Mouse (Mus musculus): ENCODE results near the gene 2410004P03Rik.
A peak's percentile ranks its signal among the peaks of the same experiment; 100 is the strongest.

Gene 2410004P03Rik

GRCm38 (mm10) chr12:17018468-17018867 lies 6.9 kb upstream of the 2410004P03Rik start:
- peak; percentile 18 for DNase-seq

GRCm38 (mm10) chr12:17015711-17016110 lies 4.2 kb upstream of the 2410004P03Rik start:
- no peak for DNase-seq

- DNase-seq = no peak
These were observed 756 bp upstream of the 2410004P03Rik start for GRCm38 (mm10) chr12:17012067-17012899.

- no peak for DNase-seq
These were observed 2.1 kb downstream of the 2410004P03Rik start for GRCm38 (mm10) chr12:17009466-17009865.

- DNase-seq = no peak
These were observed 10.3 kb downstream of the 2410004P03Rik start for GRCm38 (mm10) chr12:17001211-17001610.

- no peak for DNase-seq
These were observed 10.9 kb downstream of the 2410004P03Rik start for GRCm38 (mm10) chr12:17000628-17001027.

GRCm38 (mm10) chr12:16999739-17000497 lies 11.6 kb downstream of the 2410004P03Rik start, which contains the start of gene Pqlc3:
Gene Pqlc3 (minus strand): TSS chr12:17000408.
- peak; percentile 18 for DNase-seq

- no peak for DNase-seq
These were observed 12.4 kb downstream of the 2410004P03Rik start for GRCm38 (mm10) chr12:16999146-16999545.

GRCm38 (mm10) chr12:16996886-16997462 lies 14.6 kb downstream of the 2410004P03Rik start:
- DNase-seq = no peak

- DNase-seq = no peak
These were observed 15.2 kb downstream of the 2410004P03Rik start for GRCm38 (mm10) chr12:16996281-16996680.

GRCm38 (mm10) chr12:16994291-16994690 lies 17.2 kb downstream of the 2410004P03Rik start:
- no peak for DNase-seq

GRCm38 (mm10) chr12:16992355-16992754 lies 19.2 kb downstream of the 2410004P03Rik start:
- DNase-seq = no peak

- no peak for DNase-seq
These were observed 20.2 kb downstream of the 2410004P03Rik start for GRCm38 (mm10) chr12:16991376-16991775.

GRCm38 (mm10) chr12:16985778-16986177 lies 25.7 kb downstream of the 2410004P03Rik start:
- no peak for DNase-seq

- no peak for DNase-seq
These were observed 34.4 kb downstream of the 2410004P03Rik start for GRCm38 (mm10) chr12:16977120-16977519.

GRCm38 (mm10) chr12:16966811-16967210 lies 44.7 kb downstream of the 2410004P03Rik start:
- DNase-seq = no peak

- DNase-seq = no peak
These were observed 48.2 kb downstream of the 2410004P03Rik start for GRCm38 (mm10) chr12:16963354-16963753.

GRCm38 (mm10) chr12:16958851-16959250 lies 52.7 kb downstream of the 2410004P03Rik start:
- DNase-seq = no peak
